Mouse (Mus musculus) lung, postnatal 0 days (tissue): ENCODE results near the gene Kbtbd4. TPM values are rescaled to one million over a fixed set of nuclear protein-coding genes. Genes with fewer than 3 reads are reported as not detected.

ENCODE experiments used
- ATAC-seq: fragments of 200-750 bp; cut with Nextera tagmentation; 2 replicates; pipeline ENCODE4 v1.8.0; 2017; ENCODE audit warnings: moderate library complexity
- DNase-seq: peaks from one replicate; pipeline ENCODE4 v3.0.0-alpha.2; 2016; ENCODE audit warnings: low spot score
- H3K27ac ChIP-seq: fragments of 300-500 bp; sonication (generic); 2 replicates; pipeline ENCODE4 v1.5.1; 2014; ENCODE audit warnings: antibody characterized with exemption, mild to moderate bottlenecking, low read length, mixed read lengths
- H3K27me3 ChIP-seq: fragments of 300-500 bp; sonication (generic); replicated peaks from 2 replicates; pipeline ENCODE4 v1.6.1; 2014; ENCODE audit warnings: low read length, mixed read lengths; ENCODE audit not compliant: insufficient read depth
- H3K36me3 ChIP-seq: fragments of 300-500 bp; sonication (generic); 2 replicates; pipeline ENCODE4 v1.6.1; 2014; ENCODE audit warnings: low read length, mixed read lengths; ENCODE audit not compliant: insufficient read depth
- H3K4me1 ChIP-seq: fragments of 300-500 bp; sonication (generic); 2 replicates; pipeline ENCODE4 v1.6.1; 2014; ENCODE audit warnings: antibody characterized with exemption, low read depth, low read length, mixed read lengths; ENCODE audit not compliant: insufficient read depth
- H3K4me2 ChIP-seq: fragments of 300-500 bp; sonication (generic); replicated peaks from 2 replicates; pipeline ENCODE4 v1.6.1; 2014; ENCODE audit warnings: low read depth, mild to moderate bottlenecking, low read length, moderate library complexity, mixed read lengths
- H3K4me3 ChIP-seq: fragments of 300-500 bp; sonication (generic); 2 replicates; pipeline ENCODE4 v1.5.1; 2014; ENCODE audit warnings: low read depth, low read length
- H3K9ac ChIP-seq: fragments of 300-500 bp; sonication (generic); replicated peaks from 2 replicates; pipeline ENCODE4 v1.6.1; 2014; ENCODE audit warnings: low read depth, mild to moderate bottlenecking
- H3K9me3 ChIP-seq: fragments of 300-500 bp; sonication (generic); 2 replicates; pipeline ENCODE4 v1.6.1; 2016; ENCODE audit warnings: low read length, mixed read lengths
- CTCF ChIP-seq: IDR thresholded peaks from 2 replicates; pipeline ENCODE4 v1.5.1; 2016; ENCODE audit warnings: antibody characterized with exemption, mild to moderate bottlenecking
- EP300 ChIP-seq: IDR thresholded peaks from 2 replicates; pipeline ENCODE4 v1.6.1; 2016; ENCODE audit warnings: antibody characterized with exemption, mild to moderate bottlenecking, control low read depth
- WGBS: fragments of 180-500 bp; shearing (Covaris S2); extraction: QIAGEN DNeasy Blood & Tissue Kit; methylation state at CpG from one replicate; pipeline ENCODE4 v1.1.7; 2014; 5-methylcytosine and 5-hydroxymethylcytosine counted together
- polyA plus RNA-seq: library from polyadenylated mRNA; unstranded; fragments of >200 nt; fragmentation: Nextera tagmentation; extraction: Ambion mirVana; gene quantifications from 2 replicates; pipeline ENCODE4 v1.2.1, GENCODE M21; 2015

Gene Kbtbd4
- polyA plus RNA-seq, 1 experiment from 2014 or later = 18.1 TPM

DNA sequence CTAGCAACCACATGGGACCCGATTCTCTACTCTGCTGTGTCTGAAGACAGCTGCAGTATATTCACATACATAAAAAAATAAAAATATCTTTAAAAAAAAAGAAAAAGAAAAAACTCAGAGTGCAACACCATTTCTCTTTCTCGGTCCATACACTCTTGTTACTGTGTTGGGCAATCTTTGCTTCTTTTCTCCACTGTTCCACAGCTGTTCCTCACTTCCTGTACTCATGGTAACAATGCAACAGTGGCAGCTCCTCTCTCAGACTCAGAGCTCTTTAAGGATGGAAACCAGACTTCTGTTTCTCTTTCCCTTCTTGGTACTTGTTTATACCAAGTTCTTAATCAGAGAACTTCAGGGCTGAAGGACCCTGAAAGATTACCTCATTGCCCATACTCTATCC lies 1.1 kb upstream of the Kbtbd4 start:
- WGBS = 54% methylated on average over 2 of the region's 2 CpGs
- no peaks in the 10 kb centered on the region for H3K9me3 ChIP-seq
- H3K27me3 ChIP-seq = no peaks in the 10 kb centered on the region

DNA sequence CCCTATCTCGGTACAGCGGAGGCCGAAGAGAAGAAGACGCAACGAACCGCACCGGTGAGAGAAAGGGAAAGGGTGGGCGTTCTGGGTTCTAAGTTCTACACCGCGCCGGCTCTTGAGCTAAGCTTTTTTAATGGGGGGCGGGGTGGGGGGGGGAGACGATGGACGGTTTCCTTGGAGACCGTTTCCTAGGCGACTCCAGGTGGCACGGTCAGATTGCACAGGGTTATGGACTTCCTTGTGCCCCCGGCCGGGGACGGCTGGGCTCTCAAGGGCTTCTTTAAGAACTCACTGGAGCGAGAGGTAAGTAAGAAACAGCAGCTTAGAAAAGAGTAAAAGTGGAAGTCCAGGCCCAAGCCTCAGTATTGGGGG lies 300 bp downstream of the Kbtbd4 start:
- DNase-seq (no peak), ATAC-seq (peak; percentile 64)
- TF ChIP-seq EP300 (no peak), CTCF (no peak)
- Histone ChIP-seq H3K27ac (peak overlapping the region; percentile 91), H3K4me2 (peak overlapping the region; percentile 74), H3K4me1 (peaks cover 11% of the 10 kb centered on the region; the same call in 1 of the 2 replicates), H3K9ac (peak overlapping the region; percentile 99), H3K27me3 (no peaks in the 10 kb centered on the region), H3K36me3 (peaks cover 7% of the 10 kb centered on the region), H3K4me3 (peak overlapping the region; percentile 93), H3K9me3 (no peaks in the 10 kb centered on the region)
- 1% methylated on average over 19 of the region's 21 CpGs for WGBS

More for the DNA sequence above, 1.1 kb upstream of the Kbtbd4 start:
- Histone ChIP-seq H3K27ac (peak overlapping the region; percentile 91; the same call in 1 of the 2 replicates), H3K36me3 (no peaks in the 10 kb centered on the region), H3K9ac (no peak overlapping the region), H3K4me2 (peak overlapping the region; percentile 74), H3K4me3 (peak overlapping the region; percentile 93; the same call in 1 of the 2 replicates), H3K4me1 (peaks cover 11% of the 10 kb centered on the region; the same call in 1 of the 2 replicates)
- ATAC-seq (0 out of 2 replicates have a peak, but pooled peaks have one; percentile 41), DNase-seq (peak; percentile 77)
- TF ChIP-seq EP300 = no peak

DNA sequence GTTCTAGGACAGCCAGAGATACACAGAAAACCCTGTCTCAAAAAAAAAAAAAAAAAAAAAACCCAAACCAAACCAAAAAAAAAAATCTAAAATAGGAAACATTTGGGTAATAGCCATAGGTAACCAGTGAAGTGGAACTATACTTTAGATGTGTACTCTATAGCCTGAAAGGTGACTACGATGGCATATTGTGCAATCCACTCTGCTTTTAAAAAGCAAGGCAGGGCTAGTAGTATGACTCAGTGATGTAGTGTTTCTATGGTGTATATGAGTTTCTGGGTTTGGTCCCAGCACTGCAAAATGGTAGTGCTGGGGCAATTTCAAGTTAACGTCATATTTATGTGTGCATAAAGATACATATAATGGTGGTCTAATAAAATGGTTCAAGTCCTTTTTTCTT lies 2.2 kb downstream of the Kbtbd4 start:
- no peak for DNase-seq
- H3K9ac ChIP-seq = no peak overlapping the region
- no peak overlapping the region for H3K4me2 ChIP-seq
- H3K36me3 ChIP-seq = peaks cover 21% of the 10 kb centered on the region
- H3K4me1 ChIP-seq = peaks cover 11% of the 10 kb centered on the region; the same call in 1 of the 2 replicates
- TF ChIP-seq EP300 = no peak
- TF ChIP-seq CTCF = no peak
- H3K9me3 ChIP-seq = no peaks in the 10 kb centered on the region
- ATAC-seq = no peak
- no peaks in the 10 kb centered on the region for H3K27me3 ChIP-seq
- no peak overlapping the region for H3K4me3 ChIP-seq
- 81% methylated on average over 2 of the region's 2 CpGs for WGBS
- no peak overlapping the region for H3K27ac ChIP-seq

DNA sequence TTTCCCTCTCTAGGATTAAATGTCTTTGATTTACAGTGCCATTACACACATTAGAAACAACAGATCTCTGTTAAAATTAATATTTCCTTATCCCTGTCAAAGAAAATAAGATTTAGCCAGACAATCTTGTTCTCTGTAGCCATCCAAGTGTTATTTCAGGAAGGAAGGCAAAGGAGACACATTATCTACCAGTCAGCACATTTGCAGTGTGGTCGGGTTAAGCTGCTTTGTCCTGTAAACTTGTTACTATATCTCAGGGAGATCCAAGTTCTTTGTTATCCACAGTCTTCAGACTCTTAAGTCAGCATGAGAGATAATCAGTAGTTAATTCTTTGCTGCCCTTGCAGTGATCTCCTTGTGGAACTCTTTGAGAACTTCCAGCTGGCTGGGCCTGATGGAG lies 6.3 kb downstream of the Kbtbd4 start:
- Histone ChIP-seq H3K36me3 (peaks cover 22% of the 10 kb centered on the region), H3K4me1 (0 out of 2 replicates have a peak, but pooled peaks cover under 1% of the 10 kb centered on the region), H3K4me2 (no peak overlapping the region), H3K9ac (no peak overlapping the region), H3K27ac (no peak overlapping the region), H3K4me3 (no peak overlapping the region), H3K27me3 (no peaks in the 10 kb centered on the region), H3K9me3 (no peaks in the 10 kb centered on the region)
- ATAC-seq = no peak
- DNase-seq = no peak
- 71% methylated on average over 1 of the region's 1 CpGs for WGBS
- TF ChIP-seq EP300 (no peak), CTCF (no peak)

DNA sequence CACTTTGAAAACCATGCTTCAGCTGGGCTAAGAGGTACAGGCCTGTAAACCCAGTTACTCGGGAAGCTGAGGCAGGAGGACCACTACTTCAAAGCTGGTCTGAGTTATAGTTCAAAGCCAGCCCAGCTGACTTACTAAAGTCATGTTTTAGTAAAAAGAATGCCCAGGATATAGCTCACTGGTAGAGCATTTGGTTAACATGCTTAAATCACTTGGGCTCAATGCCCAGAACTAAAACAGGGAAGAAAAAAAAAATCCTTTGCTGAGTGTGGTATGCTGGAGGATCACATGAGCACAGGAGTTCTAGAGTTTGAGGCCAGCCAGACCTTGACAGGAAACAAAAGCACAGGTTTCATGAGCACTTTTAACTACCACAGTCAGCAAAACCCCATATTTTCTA lies 7.1 kb downstream of the Kbtbd4 start:
- no peak overlapping the region for H3K27ac ChIP-seq

DNA sequence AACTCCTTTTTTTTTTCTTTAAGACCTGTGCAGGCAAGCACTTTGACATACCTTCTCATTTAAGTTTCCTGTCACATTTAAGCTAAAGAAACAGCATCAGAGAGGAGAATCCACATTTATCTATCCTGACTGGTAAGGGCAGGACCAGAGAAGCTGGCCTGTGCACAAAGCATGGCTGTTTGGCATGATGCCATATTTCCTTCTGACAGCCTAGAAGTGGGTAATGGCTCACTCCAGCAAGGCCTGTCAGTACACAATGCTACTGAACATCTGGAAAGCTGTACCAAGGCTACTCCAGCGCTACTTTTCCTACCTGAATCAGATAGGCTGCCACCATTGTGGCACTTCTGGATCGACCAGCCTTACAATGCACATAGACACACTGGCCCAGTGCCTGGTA lies 9.1 kb downstream of the Kbtbd4 start:
- Histone ChIP-seq H3K36me3 (peaks cover 22% of the 10 kb centered on the region), H3K4me3 (no peak overlapping the region), H3K9ac (no peak overlapping the region), H3K4me2 (no peak overlapping the region), H3K9me3 (no peaks in the 10 kb centered on the region), H3K4me1 (no peaks in the 10 kb centered on the region; the same call in 1 of the 2 replicates), H3K27ac (no peak overlapping the region), H3K27me3 (no peaks in the 10 kb centered on the region)
- peak; percentile 52 for DNase-seq
- ATAC-seq = no peak
- WGBS = 33% methylated on average over 2 of the region's 2 CpGs
- TF ChIP-seq EP300 (no peak), CTCF (no peak)

More for the DNA sequence above, 7.1 kb downstream of the Kbtbd4 start:
- Histone ChIP-seq H3K4me2 (no peak overlapping the region), H3K27me3 (no peaks in the 10 kb centered on the region), H3K9ac (no peak overlapping the region), H3K4me3 (no peak overlapping the region), H3K36me3 (peaks cover 22% of the 10 kb centered on the region), H3K9me3 (no peaks in the 10 kb centered on the region), H3K4me1 (no peaks in the 10 kb centered on the region; the same call in 1 of the 2 replicates)
- ATAC-seq = no peak
- DNase-seq = no peak
- TF ChIP-seq EP300 (no peak), CTCF (no peak)
- WGBS = 78% methylated on average over 1 of the region's 1 CpGs
